Comparison of ENCODE assay signal across 26 mouse cellular contexts in the genomic region with DNA sequence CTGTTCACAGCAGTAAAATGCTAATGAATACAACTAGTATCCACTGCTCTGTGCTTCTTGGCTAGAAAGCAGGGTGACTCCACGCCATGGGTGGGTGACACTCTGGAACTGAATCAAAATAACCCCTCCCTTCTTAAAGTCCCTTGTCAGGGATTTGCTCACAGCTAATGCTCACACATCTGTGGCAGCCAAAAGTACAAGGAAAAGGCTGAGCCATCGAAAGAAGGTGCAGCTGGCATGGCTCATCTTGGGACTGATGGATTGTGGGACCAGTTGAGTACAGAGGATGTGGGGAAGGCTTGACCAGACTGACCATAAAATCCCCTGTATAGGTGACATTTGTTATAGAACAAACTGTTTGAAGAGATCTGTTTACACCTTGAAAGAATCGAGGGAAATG.
"Had no signal": no experiment of that assay in that cellular context is flagged by ENCODE, and none has a peak within 500 bp of the region (broad histone marks: within the 10 kb centered on the region; RNA-seq: fewer than 3 reads in every experiment).

No protein-coding gene starts in this region.

- H3K9ac ChIP-seq: limb, embryonic 12.5 days; limb, embryonic 13.5 days; limb, embryonic 15.5 days; liver, embryonic 12.5 days; liver, embryonic 13.5 days; liver, embryonic 14.5 days; liver, embryonic 15.5 days; liver, postnatal 0 days; lung, embryonic 14.5 days; lung, embryonic 15.5 days; midbrain, embryonic 13.5 days; midbrain, embryonic 15.5 days; neural tube, embryonic 12.5 days; neural tube, embryonic 13.5 days had no signal

- H3K27ac ChIP-seq: left cerebral cortex, adult 2 months; limb, embryonic 12.5 days; liver, embryonic 12.5 days; liver, embryonic 13.5 days; liver, embryonic 14.5 days; liver, embryonic 15.5 days; macrophage; midbrain, embryonic 10.5 days; midbrain, embryonic 13.5 days; midbrain, embryonic 15.5 days; neural tube, embryonic 12.5 days; neural tube, embryonic 13.5 days had no signal

- DNase-seq: layer of hippocampus, postnatal 36 days; liver; liver, embryonic 13.5 days; liver, postnatal 0 days; lung, adult 18-20 months; lung, adult 2 months; lung, embryonic 14.5 days; midbrain, embryonic 14.5 days had no signal

- H3K27me3 ChIP-seq: limb, embryonic 12.5 days; limb, embryonic 13.5 days; limb, embryonic 15.5 days; liver, embryonic 13.5 days; liver, embryonic 15.5 days; lung, embryonic 15.5 days; midbrain, embryonic 13.5 days; midbrain, embryonic 15.5 days; neural tube, embryonic 12.5 days; neural tube, embryonic 13.5 days had no signal

- H3K4me2 ChIP-seq: limb, embryonic 12.5 days; limb, embryonic 13.5 days; limb, embryonic 15.5 days; liver, embryonic 11.5 days; liver, embryonic 12.5 days; liver, embryonic 13.5 days; liver, embryonic 15.5 days; lung, embryonic 14.5 days; lung, embryonic 15.5 days; midbrain, embryonic 11.5 days; midbrain, embryonic 13.5 days; midbrain, embryonic 15.5 days; neural tube, embryonic 12.5 days; neural tube, embryonic 13.5 days had no signal

- ATAC-seq: liver, embryonic 12.5 days; liver, postnatal 0 days; midbrain, embryonic 13.5 days; midbrain, embryonic 15.5 days had no signal

- H3K4me3 ChIP-seq: left cerebral cortex, adult 2 months; limb, embryonic 12.5 days; limb, embryonic 13.5 days; limb, embryonic 15.5 days; liver, embryonic 12.5 days; liver, embryonic 13.5 days; liver, embryonic 15.5 days; lung, embryonic 15.5 days; megakaryocyte, embryonic 14.5 days; midbrain, embryonic 10.5 days; midbrain, embryonic 13.5 days; midbrain, embryonic 15.5 days; myocyte; neural tube, embryonic 12.5 days; neural tube, embryonic 13.5 days had no signal

- H3K9me3 ChIP-seq: limb, embryonic 12.5 days; limb, embryonic 13.5 days; limb, embryonic 15.5 days; liver, embryonic 12.5 days; liver, embryonic 13.5 days; liver, embryonic 15.5 days; lung, embryonic 15.5 days; midbrain, embryonic 10.5 days; midbrain, embryonic 13.5 days; midbrain, embryonic 15.5 days; neural tube, embryonic 12.5 days; neural tube, embryonic 13.5 days had no signal

- H3K4me1 ChIP-seq: liver, embryonic 12.5 days; liver, embryonic 13.5 days; liver, embryonic 15.5 days had no signal

- H3K36me3 ChIP-seq: limb, embryonic 12.5 days; limb, embryonic 13.5 days; limb, embryonic 15.5 days; liver, embryonic 12.5 days; liver, embryonic 13.5 days; liver, embryonic 15.5 days; lung, embryonic 15.5 days; midbrain, embryonic 10.5 days; midbrain, embryonic 13.5 days; midbrain, embryonic 15.5 days; neural tube, embryonic 12.5 days; neural tube, embryonic 13.5 days had no signal
